Mouse (Mus musculus): ENCODE results near the gene Alg14.

GRCm38 (mm10) chr3:121338687-121339086 is 47.1 kb downstream of the Alg14 start:
- TF ChIP-seq RCOR1 (conservative IDR thresholded peaks at IDR 0.05; ENCODE audit: low read depth, low read length) (no peak), MXI1 (IDR thresholded peaks at IDR 0.05; ENCODE audit: low read depth, low read length) (no peak), POLR2A (IDR thresholded peaks at IDR 0.05; ENCODE audit: low read depth, low read length) (no peak), TBP (conservative IDR thresholded peaks at IDR 0.05; ENCODE audit: low read depth, low read length) (no peak), CTCF (conservative IDR thresholded peaks at IDR 0.05 in 1 of 2, IDR thresholded peaks at IDR 0.05 in 1 of 2; ENCODE audit: low read depth in 2 of 2, low read length in 2 of 2) (no peak), JUND (conservative IDR thresholded peaks at IDR 0.05; ENCODE audit: low read depth, low read length) (no peak), GABPA (IDR thresholded peaks at IDR 0.05; ENCODE audit: insufficient replicate concordance, low read depth, low read length) (no peak)
